Mouse (Mus musculus) brain, embryonic 18.5 days (tissue): Measurements from ENCODE around the gene Orc3.
"Not testable (repeated sequence)": the region's sequence is repeated elsewhere in the genome, so short reads cannot be mapped to it uniquely, and the experiment has no call there.

Experiments
- DNase-seq: peaks from one replicate; pipeline ENCODE4 v3.0.0-alpha.2; 2012; ENCODE audit warnings: low read depth, low spot score

The Orc3 gene

DNA sequence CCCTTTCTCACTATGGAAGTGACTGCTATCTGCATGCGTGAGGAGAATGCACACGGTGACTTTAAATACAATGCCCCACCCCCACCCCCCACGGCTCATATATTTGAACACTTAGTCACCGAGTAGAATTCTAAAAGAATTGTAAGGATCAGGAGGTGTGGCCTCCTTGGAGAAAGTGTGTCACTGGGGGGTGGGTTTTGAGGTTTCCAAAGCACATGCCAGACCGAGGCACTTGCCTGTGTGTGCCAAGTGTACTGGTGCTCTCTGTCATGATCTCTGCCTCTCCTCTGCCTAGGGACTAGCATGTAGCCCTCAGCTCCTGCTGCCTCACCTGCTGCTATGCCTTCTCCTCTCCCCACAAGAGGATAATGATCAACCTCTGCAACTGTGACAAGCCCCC, 32.3 kb downstream of the Orc3 start:
- DNase-seq, result no peak

DNA sequence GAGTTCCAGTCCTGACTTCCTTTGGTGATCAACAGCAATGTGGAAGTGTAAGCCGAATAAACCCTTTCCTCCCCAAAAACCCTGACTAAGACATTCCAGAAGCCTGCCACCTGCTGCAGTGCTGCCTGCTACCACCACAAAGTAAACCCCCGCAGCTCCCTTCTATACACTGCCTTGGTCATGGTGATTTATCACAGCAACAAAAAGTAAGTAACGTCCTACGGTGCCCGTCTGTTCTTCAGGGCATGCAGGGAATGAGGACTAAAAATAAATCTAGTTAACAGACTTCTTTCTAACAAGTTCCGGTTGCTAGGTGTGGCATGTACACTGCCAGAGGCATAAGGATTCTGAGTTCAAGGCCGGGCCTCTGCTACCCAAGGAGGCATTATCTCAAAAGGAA, 32.8 kb downstream of the Orc3 start:
- no peak for DNase-seq

DNA sequence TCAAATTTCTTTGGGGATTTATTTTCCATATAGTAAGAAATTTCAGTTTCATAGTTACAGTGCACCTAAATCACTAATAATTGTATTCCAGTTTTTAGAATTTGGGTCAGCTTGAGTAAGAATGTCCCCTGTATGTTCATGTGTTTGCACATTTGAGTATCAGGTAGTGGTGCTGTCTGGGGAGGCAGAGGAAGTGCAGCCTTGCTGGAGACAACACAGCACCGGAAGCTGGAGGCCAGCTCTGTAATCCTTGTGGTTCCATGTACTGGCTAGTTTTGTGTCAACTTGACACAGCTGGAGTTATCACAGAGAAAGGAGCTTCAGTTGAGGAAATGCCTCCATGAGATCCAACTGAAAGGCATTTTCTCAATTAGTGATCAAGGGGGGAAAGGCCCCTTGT, 33.3 kb downstream of the Orc3 start:
- DNase-seq, result not testable (repeated sequence)

DNA sequence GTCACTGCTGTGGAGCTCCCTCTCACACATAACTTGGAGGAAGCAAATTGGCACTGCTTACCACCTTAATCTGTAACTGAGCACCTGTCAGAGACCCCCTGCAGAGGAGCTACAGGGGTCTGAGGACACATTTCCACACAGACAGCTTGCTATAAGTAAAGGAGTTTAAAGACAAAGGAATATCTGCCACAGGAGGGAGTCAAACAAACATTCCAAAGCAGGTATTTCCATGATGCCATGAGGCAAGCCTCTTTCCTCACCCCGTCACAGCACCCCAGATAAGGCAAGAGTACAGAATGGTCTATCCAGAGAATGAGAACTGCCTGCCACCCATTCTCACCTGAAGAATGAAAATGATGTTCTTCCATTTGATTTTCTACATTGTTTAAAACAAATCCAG, 35.5 kb downstream of the Orc3 start:
- DNase-seq, result no peak

DNA sequence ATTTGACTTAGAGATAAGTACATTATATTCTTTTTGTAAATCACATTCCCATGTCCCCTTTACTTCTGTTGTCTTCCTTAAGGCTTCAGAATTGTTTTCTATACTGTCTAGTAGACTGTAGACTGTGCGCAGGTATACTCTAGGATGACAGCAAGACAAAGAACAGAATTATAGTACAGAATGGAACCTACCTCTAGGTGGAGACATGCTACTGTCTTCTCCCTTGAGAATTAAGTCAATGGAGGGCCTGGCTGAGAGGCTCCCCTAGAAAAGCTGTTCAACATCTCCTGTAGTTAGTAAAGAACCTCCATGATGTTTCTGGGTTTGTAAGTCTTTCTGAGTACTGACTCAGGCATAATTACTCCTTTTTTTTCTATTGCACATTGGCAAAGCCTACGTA, 37.7 kb downstream of the Orc3 start:
- DNase-seq, result no peak

DNA sequence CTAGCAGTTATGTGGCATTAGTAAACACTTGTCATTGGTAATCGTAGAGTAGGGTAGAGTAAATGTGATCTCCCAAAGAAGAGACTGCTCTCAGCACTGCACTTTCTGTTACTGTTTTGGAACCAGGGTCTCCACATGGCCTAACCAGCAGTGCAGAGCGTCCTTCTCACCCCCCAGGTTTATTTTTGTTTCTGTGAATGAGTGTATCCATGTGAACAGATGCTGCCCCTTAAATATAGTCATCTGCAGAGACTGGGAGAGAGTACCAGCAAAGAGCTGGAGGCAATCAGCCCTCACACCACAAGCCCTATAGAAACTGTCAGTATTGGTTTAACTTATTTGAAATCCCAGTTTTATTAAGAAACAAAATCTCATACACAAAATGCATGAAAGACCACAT, 41.9 kb downstream of the Orc3 start:
- DNase-seq, result no peak

DNA sequence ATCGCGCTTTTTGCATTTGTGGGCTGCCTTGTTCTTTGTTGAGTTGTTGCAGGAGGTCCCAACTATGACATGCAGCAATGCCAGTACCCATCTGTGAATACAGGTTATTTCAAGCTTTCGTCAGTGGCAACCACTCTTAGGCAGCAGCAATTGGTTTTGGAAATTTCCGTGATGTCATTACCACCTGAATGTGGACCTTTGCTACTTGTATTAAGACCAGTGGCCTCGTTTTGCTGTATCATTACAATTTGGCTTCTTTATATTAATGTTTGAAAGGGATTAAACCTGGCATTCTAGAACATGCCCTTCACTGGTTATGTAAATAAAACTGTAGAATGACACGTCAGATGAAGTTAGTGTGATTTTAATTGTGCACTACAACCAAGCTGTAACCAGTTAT, 48.5 kb downstream of the Orc3 start:
- no peak for DNase-seq

DNA sequence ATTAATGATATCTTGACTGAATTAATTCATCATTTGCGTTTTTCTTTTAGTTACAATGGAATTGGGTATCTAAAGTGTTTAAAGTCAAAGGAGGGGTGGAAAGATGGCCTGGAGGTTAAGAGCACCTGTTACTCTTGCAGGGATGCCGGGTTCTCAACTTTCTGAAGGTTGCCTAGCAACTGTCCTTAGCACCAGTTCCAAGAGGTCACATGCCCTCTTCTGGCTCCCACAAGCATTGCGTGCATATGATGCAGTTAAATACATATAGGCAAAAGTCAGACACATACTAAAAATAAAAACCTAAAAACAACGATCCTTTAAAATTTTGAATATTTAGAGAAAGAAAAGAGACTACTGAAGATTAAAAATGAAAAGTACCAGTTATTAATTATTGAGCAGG, 53.8 kb downstream of the Orc3 start:
- DNase-seq, result no peak

DNA sequence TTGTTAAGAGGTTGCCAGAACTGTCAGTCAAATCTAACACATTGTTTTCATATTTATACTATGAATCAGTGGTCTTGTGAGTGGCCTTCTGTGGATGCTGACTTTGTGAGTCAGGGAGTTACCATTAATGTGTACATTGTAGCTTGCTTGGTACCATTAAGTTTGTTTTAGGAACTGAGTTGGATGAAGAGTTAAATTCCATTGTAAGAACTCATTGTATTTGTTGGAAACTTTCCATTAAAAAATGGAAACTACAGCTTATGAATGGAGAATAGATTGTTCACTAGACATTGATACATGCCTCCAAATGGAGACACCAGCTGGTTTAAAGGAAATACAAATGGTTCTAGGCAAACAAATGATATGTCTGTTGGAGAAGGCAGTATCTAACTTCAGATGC, 58.6 kb downstream of the Orc3 start:
- DNase-seq, result no peak

DNA sequence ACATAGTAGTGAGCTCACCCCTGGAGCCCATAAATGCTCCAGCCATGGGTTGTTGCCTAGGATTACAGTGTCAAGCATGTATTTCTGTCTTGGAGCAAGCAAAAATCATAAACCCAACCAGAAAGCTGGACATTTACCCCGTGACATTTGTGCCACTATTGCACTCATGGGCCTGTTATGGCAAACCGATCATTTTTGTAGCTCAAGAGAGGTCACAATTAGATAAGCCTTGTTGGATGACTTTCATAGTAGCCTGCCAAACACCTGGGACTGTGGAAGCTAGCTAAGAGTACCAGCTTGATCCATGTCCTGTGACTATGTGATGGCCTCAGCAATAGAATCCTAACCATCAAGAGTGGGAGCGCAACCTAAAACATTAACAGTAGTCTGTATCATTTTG, 59.1 kb downstream of the Orc3 start:
- DNase-seq, result no peak

DNA sequence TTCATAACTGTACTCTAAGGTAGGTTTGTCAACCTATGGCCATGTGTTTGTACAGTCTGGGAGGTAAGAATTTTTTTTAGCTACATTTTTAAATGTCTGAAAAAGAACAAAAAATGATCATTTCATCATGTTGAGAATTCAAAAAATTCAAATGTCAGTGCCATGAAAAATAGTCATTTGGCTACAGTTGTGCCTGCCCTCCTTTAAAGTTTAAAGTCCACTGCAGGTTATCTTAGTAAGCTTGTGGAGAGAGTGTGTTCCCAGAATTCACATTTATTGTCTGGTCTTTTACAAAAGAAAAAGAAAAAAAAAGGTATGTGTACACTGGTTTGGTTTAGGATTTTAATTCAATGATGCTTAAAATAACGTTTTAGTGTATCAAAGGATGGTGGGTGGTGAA, 60.1 kb downstream of the Orc3 start:
- DNase-seq, result no peak

DNA sequence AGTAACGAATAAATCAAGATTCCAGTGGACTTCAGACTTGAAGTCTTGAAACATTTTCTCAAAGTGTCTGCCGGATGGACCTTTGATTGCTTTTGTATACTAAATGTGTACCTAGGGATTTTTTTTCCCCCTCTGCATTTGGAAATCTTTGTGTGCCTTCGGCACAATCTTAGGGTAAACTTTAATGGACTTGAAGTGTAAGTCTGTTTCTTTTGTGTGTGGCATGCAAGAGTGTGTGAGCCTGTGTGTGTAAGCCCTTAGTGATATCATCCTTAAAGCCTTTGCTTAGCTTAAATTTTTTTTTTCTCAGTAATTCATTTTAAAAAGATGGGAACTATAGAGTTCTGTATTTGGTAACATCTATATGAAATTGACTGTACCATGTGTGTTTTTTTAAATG, 62.8 kb downstream of the Orc3 start:
- DNase-seq, result no peak

DNA sequence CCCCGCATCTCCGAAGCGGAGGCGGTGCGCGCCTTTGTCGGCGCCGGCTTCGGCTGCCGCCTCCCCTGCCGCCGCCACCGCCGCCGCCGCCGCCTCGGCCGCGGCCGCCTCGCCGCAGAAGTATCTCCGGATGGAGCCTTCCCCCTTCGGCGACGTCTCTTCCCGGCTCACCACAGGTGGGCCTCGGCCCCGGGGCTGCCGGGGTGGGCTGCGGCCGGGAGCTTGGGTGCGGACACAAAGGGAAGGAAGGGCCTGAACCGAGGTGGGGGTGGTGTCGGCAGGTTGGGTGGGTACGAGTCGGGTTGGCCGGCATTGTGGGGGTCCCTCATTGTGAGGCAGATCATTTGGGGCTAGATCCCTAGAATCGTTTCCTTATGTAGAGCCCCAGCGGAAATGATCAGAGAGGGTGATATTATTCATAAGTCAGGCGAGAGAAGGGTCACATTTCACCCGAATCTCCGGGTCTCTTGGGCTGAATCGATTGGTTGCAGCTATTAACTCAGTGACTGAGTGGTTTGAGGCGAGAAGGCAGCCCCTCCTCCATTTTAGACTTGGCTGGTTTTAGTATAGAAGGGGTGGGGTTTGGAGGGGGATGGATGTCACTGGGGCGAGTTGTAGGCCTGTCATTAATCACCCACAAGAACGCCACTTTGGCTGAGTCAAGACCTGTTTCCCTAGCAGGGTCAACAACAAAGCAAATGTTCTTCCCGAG, 63.5 kb downstream of the Orc3 start:
- DNase-seq, result no peak

DNA sequence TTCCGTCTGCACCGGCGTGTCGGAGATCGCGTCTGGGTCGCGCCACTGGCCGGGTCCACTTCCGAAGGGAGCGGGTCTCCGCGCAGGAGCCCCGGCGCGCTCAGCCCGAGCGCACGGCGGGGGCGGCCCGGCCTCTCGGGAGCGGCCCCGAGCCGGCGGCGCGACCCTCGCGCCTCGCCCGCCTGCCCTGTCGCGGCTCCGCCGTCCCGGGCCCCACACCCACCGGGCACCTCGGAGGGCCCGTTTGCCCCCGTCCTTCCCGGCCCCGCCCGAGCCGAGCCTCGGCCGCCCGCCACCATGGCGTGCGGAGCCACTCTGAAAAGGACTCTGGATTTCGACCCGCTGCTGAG, 64.0 kb downstream of the Orc3 start, which contains the start of gene Akirin2:
TSS of gene Akirin2 (plus strand) at position 190 of the 350 bp plus-strand sequence.
- DNase-seq, result no peak

DNA sequence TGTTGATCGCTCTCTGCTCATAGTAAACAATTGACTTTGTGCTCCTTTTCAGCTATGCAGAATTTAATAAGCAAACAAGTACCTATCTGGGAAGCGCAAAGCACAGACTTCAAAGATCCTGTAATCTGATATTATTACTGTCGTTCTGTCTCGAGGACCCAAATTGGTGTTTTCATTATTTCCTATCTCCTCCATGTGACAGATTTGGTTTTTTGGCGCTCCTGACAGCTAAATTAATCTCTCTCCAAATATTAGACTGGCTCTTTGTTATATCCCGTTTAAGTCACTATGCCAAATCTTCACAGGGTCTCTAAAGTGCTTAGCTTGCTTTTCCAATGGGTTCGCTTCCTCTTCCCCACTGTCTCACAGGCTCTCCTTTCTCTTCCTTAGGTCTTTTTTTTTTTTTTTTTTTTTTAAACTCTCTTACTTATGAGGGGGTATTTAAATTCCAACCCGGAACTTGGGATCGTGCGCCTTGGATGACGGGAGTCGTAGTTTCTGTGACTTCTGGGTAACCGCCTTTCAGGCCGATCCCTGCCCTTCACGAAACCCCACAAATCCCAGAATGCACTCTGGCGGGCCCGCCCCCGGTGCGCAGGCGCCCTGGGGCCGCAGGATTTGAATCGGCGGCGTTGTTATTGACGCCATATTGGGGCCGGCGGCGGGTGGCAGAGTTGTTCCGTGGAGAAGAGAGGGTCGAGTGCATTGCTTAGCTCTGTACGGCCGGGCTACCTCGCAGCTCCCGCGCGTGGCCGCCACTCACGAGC, 64.6 kb downstream of the Orc3 start:
- peak; percentile 97 for DNase-seq

DNA sequence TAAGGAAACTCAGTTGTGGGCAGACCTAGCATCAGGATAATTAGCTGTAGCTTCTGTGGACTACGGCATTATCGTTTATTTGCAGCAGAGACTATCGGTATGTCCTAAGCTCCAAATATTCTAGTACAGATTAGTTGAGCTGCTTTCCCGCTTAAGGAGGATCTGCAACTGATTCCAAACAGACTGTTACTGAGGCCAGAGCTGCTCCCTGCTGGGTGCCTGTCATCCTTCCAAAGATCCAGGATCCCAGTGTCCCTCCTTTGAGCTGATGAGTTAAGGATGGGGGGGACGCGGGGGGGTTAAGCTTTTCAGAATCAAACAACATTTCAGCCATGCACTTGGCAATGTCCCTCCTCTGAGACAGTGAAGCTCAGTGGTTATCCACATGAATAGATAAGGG, 84.8 kb downstream of the Orc3 start:
- no peak for DNase-seq

DNA sequence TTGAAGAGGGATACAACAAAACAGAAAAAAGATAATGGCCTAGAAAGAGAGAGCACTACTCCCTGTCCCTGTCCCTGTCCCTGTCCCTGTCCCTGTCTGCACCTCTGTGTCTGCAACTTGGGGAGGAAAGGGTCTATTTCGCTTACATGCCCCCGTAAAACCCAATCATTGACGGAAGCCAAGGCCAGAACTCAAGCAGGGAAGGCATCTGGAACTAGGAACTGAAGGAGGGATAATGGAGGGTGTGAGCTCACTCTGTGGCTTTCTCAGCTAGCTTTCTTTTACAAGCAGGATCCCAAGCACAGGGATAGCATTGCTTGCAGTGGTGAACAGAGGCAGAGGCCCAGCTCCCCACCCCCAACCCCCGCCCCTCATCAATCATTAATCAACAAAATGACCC, 85.4 kb downstream of the Orc3 start:
- DNase-seq, result no peak

DNA sequence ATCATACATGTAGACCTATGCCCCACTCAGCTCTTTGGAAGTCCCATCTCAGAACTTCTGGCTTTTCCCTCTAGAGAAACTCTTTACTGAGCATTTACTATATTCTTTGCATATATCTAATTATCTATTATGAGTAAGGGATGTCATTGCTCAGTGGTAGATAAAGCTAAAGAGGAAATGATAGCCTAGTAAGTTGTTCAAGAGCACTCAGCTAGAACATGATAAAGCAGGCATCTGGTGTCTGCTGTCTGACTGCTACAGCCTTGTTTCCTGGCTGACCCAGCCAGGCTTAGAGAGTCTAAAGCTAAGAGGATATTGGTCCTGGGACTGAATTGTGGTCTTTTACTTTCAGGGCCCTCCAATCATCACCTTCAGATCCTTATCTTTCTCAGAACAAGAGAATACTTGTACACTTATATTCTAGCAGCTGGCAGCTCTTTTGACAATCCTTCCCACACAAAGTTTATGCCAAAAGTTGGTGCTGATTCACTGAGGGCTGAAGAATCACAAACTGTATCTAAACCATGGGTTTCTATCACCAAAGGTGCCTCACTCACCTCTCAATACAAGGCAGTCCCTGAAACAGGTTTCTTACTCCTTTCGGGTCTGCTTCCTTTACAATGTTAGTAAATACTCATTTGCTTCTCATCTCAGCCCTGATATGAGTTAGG, 86.2 kb downstream of the Orc3 start:
- no peak for DNase-seq

DNA sequence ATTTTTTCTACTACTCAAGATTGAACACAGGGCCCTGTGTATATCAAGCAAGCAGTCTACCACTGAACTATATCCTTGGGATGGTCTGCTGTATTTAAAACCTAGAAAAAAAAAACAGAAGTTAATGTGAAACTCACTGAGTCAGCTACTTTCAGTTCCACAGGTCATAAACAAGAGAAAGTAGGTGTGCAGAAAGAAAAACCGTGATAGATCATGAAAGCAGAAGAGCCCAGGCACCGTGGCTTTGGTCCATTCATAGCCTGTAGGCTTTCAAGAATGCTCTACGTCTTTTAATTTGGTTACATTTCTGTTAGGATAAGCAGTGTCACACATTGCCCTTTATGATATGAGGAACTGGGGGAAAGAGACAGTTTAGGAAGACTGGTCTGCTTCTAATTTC, 88.0 kb downstream of the Orc3 start:
- DNase-seq, result no peak

DNA sequence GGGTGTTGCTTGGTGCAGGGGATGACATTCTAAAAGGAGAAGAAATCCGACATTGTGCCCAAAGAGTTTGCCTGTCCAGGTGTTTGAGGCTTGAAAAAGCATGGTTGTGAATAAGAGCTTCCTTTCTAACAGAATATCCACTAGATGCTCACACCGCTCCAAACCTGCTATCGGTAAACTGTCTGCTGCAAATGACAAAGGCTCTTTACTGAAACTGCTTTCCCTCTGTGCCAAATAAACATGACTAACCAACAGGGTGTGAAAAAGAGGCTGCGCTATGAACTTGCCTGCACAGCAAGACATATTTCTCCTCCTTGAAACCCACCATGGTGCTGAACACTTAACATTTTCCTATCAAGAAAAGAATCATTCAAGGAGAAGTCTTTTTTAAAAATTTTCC, 91.2 kb downstream of the Orc3 start:
- no peak for DNase-seq

DNA sequence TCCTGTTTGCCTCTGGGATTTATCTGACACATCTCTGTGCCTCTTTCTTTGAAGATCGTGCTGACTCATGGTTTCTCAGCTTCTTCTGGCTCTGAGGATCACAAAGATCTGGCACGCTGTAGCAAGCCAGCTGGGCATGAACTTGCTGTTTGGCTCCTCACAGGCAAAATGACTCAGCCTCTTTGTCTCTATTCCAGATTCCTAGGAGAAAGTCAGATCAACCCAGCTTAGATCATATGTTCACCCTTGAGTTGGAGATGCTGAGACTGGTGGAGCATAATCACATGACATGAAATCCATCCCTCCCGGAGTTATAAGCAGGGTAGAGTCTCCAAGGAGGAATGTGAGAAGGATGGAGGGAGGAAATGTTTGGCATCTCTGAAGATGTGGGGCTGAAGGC, 91.9 kb downstream of the Orc3 start:
- no peak for DNase-seq
